Mouse (Mus musculus): Measurements from ENCODE around the gene Cog8.
"Not testable (repeated sequence)": the region's sequence is repeated elsewhere in the genome, so short reads cannot be mapped to it uniquely, and the experiment has no call there.

Cog8 gene

DNA sequence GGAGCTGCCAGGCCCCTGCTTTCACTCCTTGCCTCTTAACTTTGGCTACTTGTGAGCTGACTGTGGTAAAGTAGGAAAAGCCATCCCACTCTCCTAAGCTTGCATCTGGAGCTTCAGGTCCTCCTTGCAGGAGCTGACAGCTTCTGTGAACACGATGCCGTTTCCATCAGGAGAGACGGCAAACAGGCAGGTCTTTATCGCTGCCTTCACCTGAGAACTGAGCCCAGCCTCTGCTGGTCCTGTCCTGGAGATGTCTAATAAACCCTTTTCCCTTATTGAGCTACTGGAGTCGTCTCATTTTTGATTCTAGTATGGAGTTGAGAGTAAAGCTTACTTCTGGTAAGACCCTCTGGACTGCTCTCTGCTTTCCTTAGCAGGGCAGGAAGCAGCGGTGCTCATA, 11.0 kb downstream of the Cog8 start:
- in situ Hi-C loops (cut with MseI, MboI): no loop called here

DNA sequence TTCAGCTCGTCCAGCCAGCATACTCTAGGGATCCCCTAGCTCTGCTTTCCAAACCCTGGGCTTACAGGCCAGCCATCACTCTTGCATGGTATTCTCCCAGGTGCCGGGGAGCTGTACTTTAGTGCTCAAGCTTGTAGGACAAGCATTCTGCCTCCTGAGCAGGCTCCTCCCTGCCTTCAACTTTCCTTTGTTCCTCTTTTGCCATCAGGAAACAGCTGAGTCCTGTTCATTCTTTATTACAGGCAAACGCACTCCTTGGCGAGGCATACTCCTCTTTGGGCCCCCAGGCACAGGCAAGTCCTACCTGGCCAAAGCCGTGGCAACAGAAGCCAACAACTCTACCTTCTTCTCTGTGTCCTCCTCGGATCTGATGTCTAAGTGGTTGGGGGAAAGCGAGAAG, 15.9 kb downstream of the Cog8 start:
- in situ Hi-C loops (cut with MseI, MboI): no loop called here

DNA sequence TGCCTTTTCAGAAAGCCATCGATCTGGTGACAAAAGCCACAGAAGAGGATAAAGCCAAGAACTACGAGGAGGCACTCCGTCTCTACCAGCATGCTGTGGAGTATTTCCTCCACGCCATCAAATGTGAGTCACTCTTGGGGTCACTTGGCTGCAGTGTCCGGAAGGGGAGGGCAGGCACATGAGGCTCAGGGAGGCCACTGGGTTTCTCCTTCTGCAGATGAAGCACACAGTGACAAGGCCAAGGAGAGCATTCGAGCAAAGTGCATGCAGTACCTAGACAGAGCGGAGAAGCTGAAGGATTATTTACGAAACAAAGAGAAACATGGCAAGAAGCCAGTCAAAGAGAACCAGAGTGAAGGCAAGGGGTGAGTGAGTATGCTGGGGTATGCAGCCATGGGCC, 19.9 kb downstream of the Cog8 start:
- in situ Hi-C loops (cut with MseI, MboI): no loop called here

DNA sequence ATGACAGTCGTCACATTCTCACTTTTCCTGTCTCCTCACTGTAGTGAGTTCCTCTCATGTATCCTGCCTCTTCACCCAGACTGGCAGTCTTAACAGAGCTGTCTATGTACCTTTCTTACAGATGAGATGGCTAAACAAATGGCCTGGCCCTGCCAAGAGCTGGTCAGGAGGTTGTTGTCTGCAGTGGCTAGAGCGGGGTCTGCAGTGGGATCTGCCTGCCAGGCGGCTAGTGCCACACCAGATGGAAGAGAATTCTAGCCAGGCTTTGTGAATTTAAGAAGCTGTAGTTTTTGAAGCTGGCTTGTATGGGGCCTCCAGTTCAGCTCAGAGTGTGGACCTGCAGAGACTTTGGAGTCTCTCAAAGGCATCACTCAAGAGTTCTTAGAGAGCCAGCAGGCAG, 20.8 kb downstream of the Cog8 start:
- in situ Hi-C loops (cut with MseI, MboI): no loop called here

DNA sequence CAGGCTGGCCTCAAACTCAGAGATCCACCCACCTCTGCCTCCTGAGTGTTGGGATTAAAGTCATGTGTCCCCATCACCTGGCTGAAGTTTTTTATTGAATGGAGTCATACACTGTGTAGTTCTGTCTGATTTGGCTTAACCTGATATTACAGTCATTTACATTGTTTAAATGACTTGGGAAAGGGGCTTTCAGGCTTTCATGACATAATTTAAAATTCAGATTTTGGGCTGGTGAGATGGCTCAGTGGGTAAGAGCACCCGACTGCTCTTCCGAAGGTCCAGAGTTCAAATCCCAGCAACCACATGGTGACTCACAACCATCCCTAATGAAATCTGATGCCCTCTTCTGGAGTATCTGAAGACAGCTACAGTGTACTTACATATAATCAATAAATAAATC, 22.9 kb downstream of the Cog8 start:
- in situ Hi-C loops (cut with MseI, MboI): not testable (repeated sequence)

DNA sequence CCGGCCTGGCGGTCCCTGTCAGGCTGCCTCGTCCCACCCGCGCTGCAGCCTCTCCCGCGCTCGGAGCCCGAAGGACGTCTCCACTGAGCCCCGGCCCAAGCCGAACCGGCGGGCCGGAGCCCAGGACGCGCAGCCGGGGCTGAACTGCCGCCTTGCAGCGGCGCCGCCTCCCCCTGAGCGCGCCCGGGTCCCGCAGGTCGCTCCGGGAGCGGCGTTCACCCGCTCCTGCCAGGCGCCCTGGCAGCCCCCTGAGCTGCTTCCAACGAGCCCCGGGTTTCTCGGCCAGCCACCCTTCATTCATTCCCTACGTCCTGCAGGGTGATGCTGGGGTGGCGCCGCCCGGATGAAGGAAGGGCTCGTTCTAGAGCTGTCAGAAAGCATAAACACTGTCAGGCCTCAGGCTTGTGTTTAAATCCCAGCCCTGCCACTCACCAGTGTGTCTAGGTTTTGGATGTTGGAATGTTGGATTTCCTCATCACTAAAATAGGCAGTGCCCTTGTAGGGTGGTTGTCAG, 24.9 kb downstream of the Cog8 start:
- in situ Hi-C loops (cut with MseI, MboI): no loop called here

DNA sequence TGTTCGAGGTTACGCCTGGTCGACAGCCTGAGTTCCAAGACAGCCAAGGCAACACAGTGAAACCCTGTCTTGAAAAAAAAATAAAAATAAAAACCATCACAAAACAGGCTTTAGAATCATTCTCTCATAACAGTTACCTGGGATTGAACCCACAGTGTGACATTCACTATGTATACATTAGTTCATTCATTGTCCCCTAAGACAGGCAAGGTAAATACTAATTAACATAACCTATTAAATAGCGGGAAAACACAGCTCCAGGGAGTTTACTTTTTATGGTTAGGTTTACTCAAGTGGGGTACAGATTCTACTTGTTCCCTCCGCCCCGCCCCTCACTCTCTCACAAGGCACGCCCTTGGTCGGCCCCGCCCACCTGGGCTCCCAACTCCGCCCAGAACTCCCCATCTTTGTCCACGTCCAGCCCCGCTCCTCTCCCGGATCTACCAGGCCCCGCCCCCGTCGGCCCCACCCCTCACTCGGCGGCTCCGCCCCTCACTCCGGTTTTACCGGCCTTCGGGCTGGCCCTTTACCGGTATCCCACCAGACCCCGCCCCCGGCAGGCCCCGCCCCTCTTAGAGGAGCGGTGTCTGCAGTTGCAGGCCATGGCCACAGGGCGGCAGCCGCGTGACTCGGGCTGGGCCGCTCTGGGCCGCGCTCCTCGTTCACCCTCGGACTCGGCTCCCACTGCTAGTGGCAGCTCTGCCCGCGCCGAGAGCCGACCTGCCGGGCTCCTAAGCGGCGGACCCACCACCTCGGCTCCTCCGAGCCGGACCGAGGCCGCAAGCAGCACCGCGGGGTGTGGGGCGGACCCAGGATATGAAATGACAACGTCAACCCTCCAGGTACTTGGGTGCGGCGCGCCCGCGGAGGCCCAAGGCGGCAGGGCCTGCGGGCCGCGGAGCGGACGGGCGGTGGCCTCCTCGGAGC, 25.6 kb downstream of the Cog8 start, which contains the start of gene Vps4a:
Gene Vps4a, plus strand, starts transcription at position 573 of the 927 bp plus-strand sequence.
- in situ Hi-C loops (cut with MseI, MboI): no loop called here

DNA sequence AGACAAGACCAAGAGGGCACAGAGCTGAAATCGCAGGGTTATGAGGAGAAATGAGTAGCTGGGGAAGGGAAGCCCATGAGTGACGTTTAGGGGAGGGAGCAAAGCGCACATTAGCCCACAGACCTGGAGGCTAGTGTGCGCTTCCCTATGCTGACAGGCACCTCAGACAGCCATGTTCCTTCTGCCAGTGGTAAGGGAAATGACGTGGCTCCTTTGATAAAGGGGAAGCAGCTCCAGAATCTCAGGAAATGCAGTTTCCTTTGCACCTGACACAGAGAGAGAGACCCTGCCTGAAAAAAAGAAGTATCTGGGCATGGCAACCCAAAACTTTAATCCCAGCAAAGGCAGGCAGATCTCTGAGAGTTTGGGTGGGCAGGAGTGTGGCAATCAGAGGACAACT, 26.4 kb downstream of the Cog8 start:
- in situ Hi-C loops (cut with MseI, MboI): no loop called here

DNA sequence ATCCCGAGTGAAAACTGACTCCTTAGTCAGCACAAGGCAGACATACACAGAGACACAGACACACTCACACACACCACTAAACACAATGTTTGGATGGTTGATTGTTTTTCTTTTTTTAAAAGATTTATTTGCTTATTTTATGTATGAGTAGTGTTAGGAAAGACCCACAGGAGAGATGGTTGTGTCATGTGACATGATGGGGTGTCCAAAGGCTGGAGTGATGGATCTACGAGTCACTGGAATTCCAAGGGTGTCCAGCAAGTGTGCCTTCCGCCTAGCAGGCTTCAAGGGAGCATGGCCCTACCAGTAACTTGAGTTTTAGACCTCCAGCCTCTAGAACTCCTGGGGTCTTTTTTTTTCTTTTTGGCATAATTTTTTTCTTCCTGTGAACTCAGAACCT, 27.2 kb downstream of the Cog8 start:
- in situ Hi-C loops (cut with MseI, MboI): no loop called here

DNA sequence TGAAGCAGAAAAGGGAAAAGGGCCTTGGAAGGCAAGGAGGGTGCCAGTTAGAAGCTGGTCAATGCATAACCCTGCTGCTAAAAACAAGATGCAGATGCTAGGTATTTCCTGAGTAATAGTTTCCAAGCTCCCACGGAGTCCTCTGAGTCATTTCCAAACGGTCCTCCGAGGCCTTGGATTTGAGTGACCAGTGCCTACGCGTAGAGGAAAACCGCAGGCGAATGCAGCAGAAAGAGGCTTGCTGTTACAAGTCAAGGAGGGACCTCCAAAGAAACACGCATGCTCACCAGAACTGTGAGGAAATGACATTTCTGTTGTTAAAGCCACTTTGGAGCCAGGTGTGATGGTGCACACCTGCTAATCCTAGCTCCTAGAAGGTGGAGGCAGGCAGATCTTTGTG, 33.0 kb downstream of the Cog8 start:
- in situ Hi-C loops (cut with MseI, MboI): no loop called here

DNA sequence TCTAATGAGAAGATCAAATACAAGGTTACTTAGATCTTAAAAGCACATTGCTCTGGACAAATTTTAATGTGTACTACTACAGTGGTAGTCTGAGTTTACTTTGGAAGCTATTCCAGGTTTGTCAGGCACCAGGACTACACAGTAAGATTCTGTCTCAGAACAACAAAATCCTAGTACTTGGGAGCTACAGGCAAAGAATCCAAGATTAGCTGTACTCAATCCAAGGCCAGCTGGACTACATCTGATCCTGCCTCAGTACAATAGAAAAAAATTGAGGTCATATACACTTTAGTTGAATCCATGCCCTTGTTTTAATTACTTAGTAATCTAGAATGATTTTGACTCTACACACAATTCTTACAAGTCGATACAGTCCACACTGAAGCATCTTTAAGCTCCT, 41.6 kb downstream of the Cog8 start:
- in situ Hi-C loops (cut with MseI, MboI): no loop called here

DNA sequence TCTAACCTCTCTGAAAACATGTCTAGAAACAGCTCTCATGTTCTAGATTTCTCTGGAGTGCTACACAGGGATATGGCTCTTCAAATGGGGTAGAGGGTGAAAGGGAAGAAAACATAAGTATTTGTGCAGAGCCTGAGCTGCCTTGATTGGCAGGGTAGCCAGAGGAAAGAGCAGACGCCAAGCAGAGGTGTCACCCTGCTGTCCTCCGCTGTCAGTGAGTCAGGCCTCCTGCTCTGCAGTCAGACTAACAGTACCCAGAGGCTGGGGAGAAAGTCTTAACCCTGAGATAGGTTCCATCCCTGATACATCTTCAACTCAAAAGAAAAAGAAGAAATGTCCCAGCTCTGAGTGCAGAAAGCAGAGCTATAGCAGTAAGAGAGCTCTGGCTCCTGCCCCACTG, 43.8 kb downstream of the Cog8 start:
- in situ Hi-C loops (cut with MseI, MboI): no loop called here

DNA sequence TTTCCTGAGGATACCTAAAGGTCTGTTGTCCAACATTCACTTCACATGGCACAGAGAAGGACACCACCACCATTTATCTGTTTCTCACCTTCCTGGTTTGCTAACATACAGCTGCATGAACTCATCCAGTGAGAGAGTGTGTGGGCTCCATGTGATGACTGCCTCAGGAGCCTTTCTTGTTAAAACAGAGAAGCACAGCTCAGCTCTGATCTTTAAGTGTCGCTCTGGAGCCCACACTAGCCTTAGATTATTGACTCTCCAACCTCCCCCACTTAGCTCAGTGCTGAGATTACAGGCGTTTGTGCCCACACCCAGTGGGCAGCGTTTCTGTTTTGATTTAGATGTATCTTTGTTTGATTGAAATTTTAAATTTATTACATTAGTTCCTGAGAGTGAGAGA, 48.7 kb downstream of the Cog8 start:
- in situ Hi-C loops (cut with MseI, MboI): no loop called here

DNA sequence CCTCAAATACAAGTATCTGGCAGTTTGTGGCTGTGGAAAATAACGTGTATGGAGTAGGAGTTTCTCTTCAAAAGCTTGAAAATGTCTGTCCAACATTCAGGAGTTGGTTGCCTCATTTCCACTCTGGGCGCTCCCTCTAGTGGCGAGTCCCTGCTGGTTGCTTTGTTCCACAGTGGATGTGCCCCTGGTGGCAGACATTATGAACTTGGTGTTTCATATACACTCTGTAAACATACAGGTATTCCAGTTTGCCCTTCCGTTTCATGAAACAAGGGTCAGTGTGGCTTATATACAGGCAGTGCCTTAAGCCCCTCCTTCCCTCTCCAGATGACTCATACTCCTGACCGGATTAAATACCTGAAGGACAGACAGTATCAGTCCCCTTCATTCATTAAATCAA, 54.0 kb downstream of the Cog8 start:
- in situ Hi-C loops (cut with MseI, MboI): no loop called here

DNA sequence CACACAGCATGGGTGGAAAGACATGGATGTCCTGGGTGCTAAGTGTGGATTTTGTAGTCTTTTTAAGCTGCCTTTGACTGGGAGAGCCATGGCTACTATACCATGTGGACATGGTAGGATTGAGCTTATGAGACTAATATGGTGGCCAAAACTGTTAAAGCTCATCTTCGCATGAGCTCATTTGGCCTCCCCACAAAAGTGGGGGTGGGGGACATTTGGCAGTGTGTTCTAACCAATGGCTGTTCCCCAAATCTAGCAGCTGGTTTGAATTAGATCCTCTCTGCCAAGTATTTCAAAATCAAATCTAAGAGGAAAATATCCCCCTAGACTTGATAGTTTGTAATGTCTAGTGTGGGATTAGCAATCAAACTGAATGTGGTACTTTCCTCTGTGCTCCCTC, 57.4 kb downstream of the Cog8 start:
- in situ Hi-C loops (cut with MseI, MboI): no loop called here

DNA sequence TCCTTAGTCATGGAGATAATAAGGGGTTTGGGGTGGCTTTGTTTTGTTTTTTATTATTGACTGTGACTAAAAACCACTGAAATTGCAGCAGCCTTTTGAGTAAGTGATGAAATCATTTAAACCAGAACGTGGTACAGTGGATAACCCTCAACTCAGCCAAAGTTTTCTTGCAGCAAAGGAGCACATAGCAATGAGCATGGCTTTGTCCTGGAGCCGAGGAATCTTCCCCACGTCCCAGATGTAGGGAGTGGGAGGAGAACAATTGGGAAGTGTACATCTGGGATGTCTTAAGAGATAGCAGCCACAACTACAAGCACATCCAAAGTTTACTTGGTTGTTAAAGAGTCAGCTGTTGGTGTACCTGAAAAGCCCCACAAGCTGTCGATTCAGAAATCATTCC, 59.1 kb downstream of the Cog8 start:
- in situ Hi-C loops (cut with MseI, MboI): no loop called here

DNA sequence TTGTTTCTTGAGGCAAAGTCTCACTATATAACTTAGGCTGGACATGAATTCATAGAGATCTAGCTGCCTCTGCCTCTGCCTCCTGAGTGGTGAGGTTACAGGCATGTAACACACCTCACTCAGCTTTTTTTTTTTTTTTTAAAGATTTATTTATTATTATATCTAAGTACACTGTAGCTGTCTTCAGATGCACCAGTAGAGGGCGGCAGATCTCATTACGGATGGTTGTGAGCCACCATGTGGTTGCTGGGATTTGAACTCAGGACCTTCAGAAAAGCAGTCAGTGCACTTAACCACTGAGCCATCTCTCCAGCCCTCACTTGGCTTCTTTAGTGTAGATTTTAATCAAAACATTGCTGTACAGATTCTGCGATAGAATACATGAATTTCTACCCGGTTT, 60.1 kb downstream of the Cog8 start:
- in situ Hi-C loops (cut with MseI, MboI): not testable (repeated sequence)

All from mouse trophoblast stem cell (cell line).